Mouse (Mus musculus): ENCODE measurements around the gene Mvb12b.

GRCm38 (mm10) chr2:33789732-33790131 is 98.0 kb downstream of the Mvb12b start:
- TF ChIP-seq CTCF (IDR thresholded peaks at IDR 0.05; ENCODE audit: control insufficient read depth, insufficient read depth, insufficient read length) (no peak), MYOG (IDR thresholded peaks at IDR 0.05; ENCODE audit: control insufficient read depth, extremely low read depth, insufficient read length) (no peak), MYOD1 (IDR thresholded peaks at IDR 0.05; ENCODE audit: control insufficient read depth, insufficient read length, low read depth) (no peak), MAX (IDR thresholded peaks at IDR 0.05) (no peak), USF1 (IDR thresholded peaks at IDR 0.05; ENCODE audit: low read depth) (no peak), FOSL1 (IDR thresholded peaks at IDR 0.05; ENCODE audit: insufficient read depth, low read length, poor library complexity, severe bottlenecking) (no peak)
